Mouse (Mus musculus): ENCODE measurements at regions not wholly inside any gene's neighbourhood (a gene's known extent, or its start where the extent isn't known, plus 50 kb on each side); places are given as distances from the start of the nearest gene placed in this dataset.

- TF ChIP-seq CTCF (IDR thresholded peaks at IDR 0.05; ENCODE audit: borderline replicate concordance, insufficient read depth, low read length) (no peak), POLR2A (IDR thresholded peaks at IDR 0.05; ENCODE audit: low read depth, low read length) (no peak)
These were observed 164.1 kb upstream of the Hs6st1 start for GRCm38 (mm10) chr1:35904001-35904547.

Data from embryonic fibroblast, embryonic 13.5 days (primary cell).